Mouse (Mus musculus): ENCODE data around the gene Parp8. TPM values are rescaled to one million over a fixed set of nuclear protein-coding genes. Genes with fewer than 3 reads are reported as not detected.

The Parp8 gene
- polyA plus RNA-seq, 1 experiment from 2014 or later = 19.4 TPM

GRCm38 (mm10) chr13:117032402-117032801 is 7.1 kb upstream of the Parp8 start:
- Histone ChIP-seq H3K27me3 (no peaks in the 10 kb centered on the region), H3K27ac (replicated peaks) (no peak overlapping the region), H3K9ac (replicated peaks) (no peak overlapping the region), H3K4me3 (no peak overlapping the region), H3K36me3 (no peaks in the 10 kb centered on the region), H3K9me3 (no peaks in the 10 kb centered on the region), H3K4me1 (no peaks in the 10 kb centered on the region), H3K4me2 (replicated peaks) (no peak overlapping the region)
- 92% methylated on average over 1 of the region's 1 CpGs for WGBS
- no peak for ATAC-seq (replicated peaks)

GRCm38 (mm10) chr13:117031546-117031945 is 6.2 kb upstream of the Parp8 start:
- ATAC-seq (replicated peaks) = no peak
- H3K27ac ChIP-seq (replicated peaks) = no peak overlapping the region
- WGBS = 86% methylated on average over 6 of the region's 6 CpGs
- no peak overlapping the region for H3K4me3 ChIP-seq
- no peak overlapping the region for H3K9ac ChIP-seq (replicated peaks)
- no peaks in the 10 kb centered on the region for H3K27me3 ChIP-seq
- no peak overlapping the region for H3K4me2 ChIP-seq (replicated peaks)
- no peaks in the 10 kb centered on the region for H3K9me3 ChIP-seq
- no peaks in the 10 kb centered on the region for H3K36me3 ChIP-seq
- H3K4me1 ChIP-seq = no peaks in the 10 kb centered on the region; the same call in 1 of the 2 replicates

- 74% methylated on average over 5 of the region's 5 CpGs for WGBS
- H3K4me3 ChIP-seq = no peak overlapping the region
- ATAC-seq (replicated peaks) = no peak
- H3K4me1 ChIP-seq = peaks cover 10% of the 10 kb centered on the region; the same call in 1 of the 2 replicates
- H3K4me2 ChIP-seq (replicated peaks) = no peak overlapping the region
- no peaks in the 10 kb centered on the region for H3K9me3 ChIP-seq
- H3K9ac ChIP-seq (replicated peaks) = no peak overlapping the region
- H3K27ac ChIP-seq (replicated peaks) = no peak overlapping the region
- no peaks in the 10 kb centered on the region for H3K36me3 ChIP-seq
- H3K27me3 ChIP-seq = no peaks in the 10 kb centered on the region
Observed at GRCm38 (mm10) chr13:117028221-117028620, 2.9 kb upstream of the Parp8 start.

GRCm38 (mm10) chr13:117027336-117027735 is 2.0 kb upstream of the Parp8 start:
- Histone ChIP-seq H3K9ac (replicated peaks) (no peak overlapping the region), H3K27me3 (no peaks in the 10 kb centered on the region), H3K9me3 (no peaks in the 10 kb centered on the region), H3K4me1 (peaks cover 12% of the 10 kb centered on the region; the same call in 1 of the 2 replicates), H3K36me3 (no peaks in the 10 kb centered on the region), H3K4me2 (replicated peaks) (no peak overlapping the region), H3K27ac (replicated peaks) (no peak overlapping the region), H3K4me3 (no peak overlapping the region)
- ATAC-seq (replicated peaks) = no peak
- 82% methylated on average over 9 of the region's 9 CpGs for WGBS

- peaks cover 16% of the 10 kb centered on the region for H3K4me1 ChIP-seq
- WGBS = 72% methylated on average over 7 of the region's 7 CpGs
- no peak for ATAC-seq (replicated peaks)
- H3K4me3 ChIP-seq = peak overlapping the region; percentile 76
- no peaks in the 10 kb centered on the region for H3K27me3 ChIP-seq
- no peaks in the 10 kb centered on the region for H3K36me3 ChIP-seq
- H3K9ac ChIP-seq (replicated peaks) = peak overlapping the region; percentile 82; the same call in 1 of the 2 replicates
- H3K9me3 ChIP-seq = no peaks in the 10 kb centered on the region
- peak overlapping the region; percentile 89; the same call in 1 of the 2 replicates for H3K27ac ChIP-seq (replicated peaks)
- peak overlapping the region; percentile 71 for H3K4me2 ChIP-seq (replicated peaks)
Observed at GRCm38 (mm10) chr13:117026276-117026780, 991 bp upstream of the Parp8 start.

- H3K27ac ChIP-seq (replicated peaks) = peak overlapping the region; percentile 89
- H3K4me3 ChIP-seq = peak overlapping the region; percentile 76
- H3K4me1 ChIP-seq = peaks cover 16% of the 10 kb centered on the region
- H3K4me2 ChIP-seq (replicated peaks) = peak overlapping the region; percentile 71
- H3K36me3 ChIP-seq = no peaks in the 10 kb centered on the region
- H3K27me3 ChIP-seq = no peaks in the 10 kb centered on the region
- H3K9me3 ChIP-seq = no peaks in the 10 kb centered on the region
- peak overlapping the region; percentile 82 for H3K9ac ChIP-seq (replicated peaks)
- peak; percentile 47 for ATAC-seq (replicated peaks)
- WGBS = under 1% methylated on average over 18 of the region's 18 CpGs
Observed at GRCm38 (mm10) chr13:117024916-117025225, 466 bp downstream of the Parp8 start.

- H3K9me3 ChIP-seq = no peaks in the 10 kb centered on the region
Observed at GRCm38 (mm10) chr13:117024127-117024915, 1.0 kb downstream of the Parp8 start.

GRCm38 (mm10) chr13:117023346-117024050 is 1.8 kb downstream of the Parp8 start:
- Histone ChIP-seq H3K9me3 (no peaks in the 10 kb centered on the region), H3K4me1 (peaks cover 16% of the 10 kb centered on the region), H3K9ac (replicated peaks) (peak overlapping the region; percentile 82), H3K4me3 (peak overlapping the region; percentile 76), H3K27me3 (no peaks in the 10 kb centered on the region), H3K4me2 (replicated peaks) (peak overlapping the region; percentile 71), H3K36me3 (no peaks in the 10 kb centered on the region), H3K27ac (replicated peaks) (peak overlapping the region; percentile 89)
- ATAC-seq (replicated peaks) = no peak
- 10% methylated on average over 12 of the region's 12 CpGs for WGBS

More at GRCm38 (mm10) chr13:117024127-117024915, 1.0 kb downstream of the Parp8 start:
- Histone ChIP-seq H3K27me3 (no peaks in the 10 kb centered on the region), H3K9ac (replicated peaks) (peak overlapping the region; percentile 82), H3K4me2 (replicated peaks) (peak overlapping the region; percentile 71), H3K4me3 (peak overlapping the region; percentile 76), H3K4me1 (peaks cover 16% of the 10 kb centered on the region), H3K36me3 (no peaks in the 10 kb centered on the region), H3K27ac (replicated peaks) (peak overlapping the region; percentile 89)
- WGBS = under 1% methylated on average over 47 of the region's 64 CpGs
- peak; percentile 90 for ATAC-seq (replicated peaks)

GRCm38 (mm10) chr13:117020631-117021030 is 4.7 kb downstream of the Parp8 start:
- H3K9ac ChIP-seq (replicated peaks) = no peak overlapping the region
- no peak overlapping the region for H3K4me2 ChIP-seq (replicated peaks)
- no peaks in the 10 kb centered on the region for H3K27me3 ChIP-seq
- ATAC-seq (replicated peaks) = no peak
- 81% methylated on average over 6 of the region's 6 CpGs for WGBS
- H3K4me1 ChIP-seq = peaks cover 9% of the 10 kb centered on the region
- no peaks in the 10 kb centered on the region for H3K36me3 ChIP-seq
- H3K9me3 ChIP-seq = no peaks in the 10 kb centered on the region
- H3K27ac ChIP-seq (replicated peaks) = no peak overlapping the region
- no peak overlapping the region for H3K4me3 ChIP-seq

GRCm38 (mm10) chr13:117018676-117019075 is 6.7 kb downstream of the Parp8 start:
- Histone ChIP-seq H3K27ac (replicated peaks) (no peak overlapping the region), H3K4me3 (no peak overlapping the region), H3K4me1 (peaks cover 9% of the 10 kb centered on the region), H3K27me3 (no peaks in the 10 kb centered on the region), H3K9ac (replicated peaks) (no peak overlapping the region), H3K9me3 (no peaks in the 10 kb centered on the region), H3K4me2 (replicated peaks) (no peak overlapping the region), H3K36me3 (no peaks in the 10 kb centered on the region)
- WGBS = 97% methylated on average over 6 of the region's 6 CpGs
- no peak for ATAC-seq (replicated peaks)

GRCm38 (mm10) chr13:117013516-117013915 is 11.8 kb downstream of the Parp8 start:
- Histone ChIP-seq H3K36me3 (no peaks in the 10 kb centered on the region), H3K4me1 (peaks cover 8% of the 10 kb centered on the region), H3K4me2 (replicated peaks) (no peak overlapping the region), H3K9me3 (no peaks in the 10 kb centered on the region), H3K4me3 (no peak overlapping the region), H3K27ac (replicated peaks) (no peak overlapping the region), H3K9ac (replicated peaks) (no peak overlapping the region), H3K27me3 (no peaks in the 10 kb centered on the region)
- 85% methylated on average over 2 of the region's 2 CpGs for WGBS
- no peak for ATAC-seq (replicated peaks)

- Histone ChIP-seq H3K36me3 (no peaks in the 10 kb centered on the region), H3K9me3 (no peaks in the 10 kb centered on the region), H3K9ac (replicated peaks) (no peak overlapping the region), H3K4me3 (no peak overlapping the region), H3K27me3 (no peaks in the 10 kb centered on the region), H3K4me2 (replicated peaks) (no peak overlapping the region), H3K27ac (replicated peaks) (no peak overlapping the region), H3K4me1 (peaks cover 8% of the 10 kb centered on the region)
- no peak for ATAC-seq (replicated peaks)
- 68% methylated on average over 9 of the region's 9 CpGs for WGBS
Observed at GRCm38 (mm10) chr13:117012031-117012430, 13.3 kb downstream of the Parp8 start.

All from forebrain, embryonic 15.5 days (tissue).